Mouse (Mus musculus): ENCODE results near the gene Tspoap1.

DNA sequence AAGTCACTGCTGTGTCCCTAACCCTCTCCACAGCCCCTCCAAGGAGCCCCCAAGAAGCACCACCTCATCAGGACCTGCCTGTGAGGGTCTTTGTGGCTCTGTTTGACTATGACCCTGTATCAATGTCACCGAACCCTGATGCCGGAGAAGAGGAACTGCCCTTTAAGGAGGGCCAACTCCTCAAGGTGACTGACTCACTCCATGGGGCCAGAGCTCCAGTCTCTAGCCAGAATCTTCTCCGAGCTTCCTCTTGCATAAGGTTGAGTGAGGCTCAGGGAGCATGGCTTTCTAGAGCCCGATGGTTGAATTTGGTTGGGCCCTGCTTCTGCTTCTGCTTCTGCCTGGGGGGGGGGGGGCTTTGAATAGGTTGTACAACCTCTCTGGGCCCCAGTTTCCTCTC is 19.1 kb downstream of the Tspoap1 start:
- TF ChIP-seq CTCF (IDR thresholded peaks at IDR 0.05; ENCODE audit: low read depth) (no peak), EP300 (IDR thresholded peaks at IDR 0.05; ENCODE audit: low read depth) (no peak)

All from liver, postnatal 0 days (tissue).